Mouse (Mus musculus) adrenal gland, adult 2 months (tissue): ENCODE data around the gene Wnt5b. TPM values are rescaled to one million over a fixed set of nuclear protein-coding genes. Genes with fewer than 3 reads are reported as not detected.

Experiments
- DNase-seq: peaks from one replicate; pipeline ENCODE4 v3.0.0; 2021
- long read RNA-seq: library from polyadenylated mRNA; stranded (forward); transcript quantifications from one replicate; pipeline ENCODE4 v2.0.0, GENCODE M21; 2021
- polyA plus RNA-seq: library from polyadenylated mRNA; depleted of rRNA; stranded (reverse); fragments of >200 nt; gene quantifications from 2 replicates; pipeline ENCODE4 v1.2.3, GENCODE M21; 2012; rRNA removed
- total RNA-seq, 2 experiments: library from RNA; stranded (reverse); gene quantifications; 2 replicates each; pipeline ENCODE4 v1.2.3; 2021

The Wnt5b gene
- 1 to 10 TPM; 1.9 to 2.8 TPM for total RNA-seq
- polyA plus RNA-seq, result 3.3 and 4.1 TPM in 2 replicates
- long read RNA-seq, partial matches to known transcripts, result 0 of 5 reads
- long read RNA-seq, other reads (novel, unspliced or antisense), result 3 of 5 reads

GRCm38 (mm10) chr6:119543803-119544517 is at the start of gene Wnt5b:
Gene Wnt5b, minus strand, starts transcription at chr6:119544347.
- peak; percentile 64 for DNase-seq

DNA sequence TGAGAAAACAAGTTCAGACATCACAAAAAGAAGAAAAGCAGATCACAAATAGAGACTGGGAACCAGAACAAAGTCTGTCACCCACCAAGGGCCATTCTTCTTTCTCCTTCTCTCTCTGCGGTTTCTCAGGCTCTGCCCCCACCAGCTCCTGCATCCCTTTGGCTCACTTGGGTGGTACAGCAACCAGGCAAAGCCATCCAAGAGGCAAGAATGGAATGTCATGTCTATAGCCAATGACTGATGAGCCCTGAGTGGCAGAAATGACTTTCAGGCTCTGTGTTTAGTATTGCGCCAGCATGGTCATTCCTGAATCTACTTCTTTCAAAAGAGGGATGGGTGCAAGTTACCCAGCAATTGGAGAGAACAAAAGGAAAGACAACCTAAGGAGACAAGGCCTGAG is 46.7 kb upstream of the Wnt5b start:
- no peak for DNase-seq

- no peak for DNase-seq
Measured at GRCm38 (mm10) chr6:119587897-119588296, 43.8 kb upstream of the Wnt5b start.

GRCm38 (mm10) chr6:119587454-119587853 is 43.3 kb upstream of the Wnt5b start:
- no peak for DNase-seq

- DNase-seq, result peak; percentile 29
Measured at GRCm38 (mm10) chr6:119585652-119586375, 41.7 kb upstream of the Wnt5b start.

DNA sequence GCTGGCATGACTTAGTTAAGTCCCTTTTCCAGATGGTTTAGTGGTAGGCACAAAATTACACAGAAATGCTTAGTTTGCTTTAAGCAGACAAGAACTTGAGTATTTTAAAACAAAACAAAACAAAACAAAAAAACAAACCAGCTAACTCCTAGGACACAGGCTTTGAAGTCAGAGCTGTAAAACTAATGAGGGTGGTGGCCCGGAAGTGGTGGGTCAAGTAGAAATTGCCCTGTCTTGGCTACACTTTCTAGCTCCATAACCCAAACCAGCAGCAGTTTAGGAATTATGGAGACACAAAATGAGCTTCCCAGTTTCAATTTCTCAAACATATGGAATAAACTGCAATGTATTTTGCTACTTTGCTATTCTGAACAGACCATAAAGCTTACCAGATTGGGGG is 39.9 kb upstream of the Wnt5b start:
- DNase-seq, result no peak

- DNase-seq, result no peak
Measured at GRCm38 (mm10) chr6:119583165-119583564, 39.0 kb upstream of the Wnt5b start.

DNA sequence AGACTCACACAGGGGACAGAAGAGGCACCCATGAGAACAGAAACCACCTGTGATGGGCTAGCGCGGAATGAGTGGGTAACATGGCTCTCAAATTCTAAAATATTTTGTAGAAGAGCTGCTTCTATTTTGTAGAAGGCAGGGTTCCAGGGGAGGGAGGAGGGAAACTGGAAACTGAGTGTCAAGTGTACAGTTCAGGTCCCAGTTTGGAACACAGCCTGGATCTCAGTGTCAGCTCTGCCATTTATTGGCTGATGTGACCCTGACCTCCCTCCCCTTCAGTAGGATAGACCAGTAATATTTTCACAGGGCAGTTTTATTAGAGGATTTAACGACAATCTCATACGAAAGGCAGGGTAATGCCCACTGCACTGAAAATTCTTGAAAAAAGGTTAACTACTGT is 32.6 kb upstream of the Wnt5b start:
- no peak for DNase-seq

DNA sequence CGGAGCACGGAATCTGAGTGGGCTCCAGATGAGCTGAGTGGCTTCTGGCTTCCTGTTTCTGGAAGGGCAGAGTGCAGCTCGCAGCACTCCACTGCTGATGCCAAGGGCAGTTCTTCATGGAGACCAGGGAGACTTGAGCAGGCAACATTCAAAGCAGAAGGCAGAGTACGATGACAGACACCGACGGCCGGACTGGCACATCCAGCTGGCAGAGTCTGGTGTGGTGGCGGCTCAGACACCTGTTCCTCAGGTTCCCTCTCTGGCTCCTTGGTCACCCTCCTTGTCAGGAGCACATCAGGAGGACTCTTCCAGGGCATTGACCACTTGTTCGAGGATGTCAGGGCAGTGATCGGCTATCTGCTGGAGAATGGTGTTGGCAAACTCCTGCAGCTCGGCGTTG is 31.2 kb upstream of the Wnt5b start:
- no peak for DNase-seq

DNA sequence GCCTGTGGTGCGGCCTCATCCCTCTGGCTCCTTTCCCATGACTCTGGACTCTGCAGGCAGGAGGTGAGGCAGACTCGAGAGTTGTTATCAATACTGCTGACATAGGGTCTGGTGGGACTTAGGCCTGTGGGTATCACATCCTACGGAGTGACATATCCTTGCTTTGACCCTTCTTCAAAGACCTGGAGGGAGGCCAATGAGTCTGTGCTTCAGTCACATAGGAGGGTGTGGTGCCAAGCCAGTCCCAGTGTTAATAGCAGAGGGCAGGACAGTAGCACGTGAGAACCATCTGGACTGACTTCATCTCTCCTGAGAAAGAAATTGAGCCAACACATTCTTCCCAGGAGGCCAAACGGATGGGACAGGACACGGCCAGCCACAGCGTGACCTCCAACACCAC is 28.1 kb upstream of the Wnt5b start:
- no peak for DNase-seq

DNA sequence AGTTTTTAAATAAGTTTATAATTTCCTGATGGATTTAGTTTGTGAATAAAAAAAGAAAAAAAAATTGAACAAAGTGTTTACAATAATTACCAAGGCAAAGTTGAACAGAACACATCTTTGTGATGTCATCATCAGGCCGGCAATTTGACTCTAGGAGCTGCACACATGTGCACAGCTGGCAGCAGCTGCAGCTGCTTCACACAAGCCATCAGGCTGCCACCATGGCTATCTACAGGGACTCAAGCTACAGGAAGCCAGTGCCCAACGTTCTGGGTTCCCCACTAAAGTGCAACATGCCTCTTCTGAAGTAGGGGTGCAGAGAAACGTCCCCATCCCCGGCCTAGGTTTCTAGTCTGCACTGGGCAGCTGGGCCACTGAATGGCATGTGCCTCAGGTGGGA is 26.6 kb upstream of the Wnt5b start:
- DNase-seq, result no peak

GRCm38 (mm10) chr6:119568339-119568738 is 24.2 kb upstream of the Wnt5b start:
- no peak for DNase-seq

GRCm38 (mm10) chr6:119565451-119566379 is 21.6 kb upstream of the Wnt5b start:
- no peak for DNase-seq

DNA sequence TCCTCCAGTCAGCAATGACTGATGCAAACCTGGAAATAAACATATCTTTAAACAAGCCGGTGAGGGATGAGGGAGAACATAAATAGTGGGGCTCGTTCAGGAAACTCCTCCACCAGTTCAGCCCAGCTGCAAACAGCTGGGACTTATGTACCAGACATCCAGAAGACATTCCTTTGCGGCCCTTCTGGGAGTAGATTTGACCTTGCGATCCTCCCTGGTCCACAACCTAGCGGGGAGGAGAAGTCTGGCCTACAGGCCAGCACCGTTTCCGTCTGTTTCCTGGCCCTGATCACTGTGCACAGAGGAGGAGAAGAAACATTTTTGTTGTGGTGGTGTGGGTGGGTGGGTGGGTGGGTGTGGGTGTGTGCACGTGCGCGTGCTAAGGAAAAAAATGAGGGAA is 18.4 kb upstream of the Wnt5b start:
- no peak for DNase-seq

- DNase-seq, result no peak
Measured at GRCm38 (mm10) chr6:119558855-119559254, 14.7 kb upstream of the Wnt5b start.

DNA sequence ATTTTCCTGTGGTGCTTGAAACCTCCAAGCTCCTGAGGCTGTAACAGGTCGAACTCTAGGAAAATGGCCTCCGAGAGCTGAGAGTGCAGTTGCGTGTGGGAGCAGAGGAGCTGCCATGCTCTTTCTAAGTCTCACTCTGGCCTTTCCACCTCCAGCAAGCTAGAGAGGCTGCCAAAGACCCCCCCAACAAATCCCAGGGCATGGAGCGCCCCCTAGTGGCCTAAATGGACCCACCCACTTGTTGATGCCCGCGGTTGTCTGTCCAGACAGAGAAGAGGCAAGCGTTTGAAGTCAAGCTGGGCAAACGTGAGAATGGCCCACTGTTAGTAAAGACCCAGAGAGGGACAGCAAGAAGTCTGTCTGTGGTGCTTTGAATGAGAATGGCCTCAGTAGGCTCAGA is 10.3 kb upstream of the Wnt5b start:
- DNase-seq, result no peak

GRCm38 (mm10) chr6:119544518-119544864 is 344 bp upstream of the Wnt5b start:
- DNase-seq, result no peak

GRCm38 (mm10) chr6:119543456-119543802 is 718 bp downstream of the Wnt5b start:
- DNase-seq, result peak; percentile 5

- no peak for DNase-seq
Measured at GRCm38 (mm10) chr6:119535867-119536266, 8.3 kb downstream of the Wnt5b start.

DNA sequence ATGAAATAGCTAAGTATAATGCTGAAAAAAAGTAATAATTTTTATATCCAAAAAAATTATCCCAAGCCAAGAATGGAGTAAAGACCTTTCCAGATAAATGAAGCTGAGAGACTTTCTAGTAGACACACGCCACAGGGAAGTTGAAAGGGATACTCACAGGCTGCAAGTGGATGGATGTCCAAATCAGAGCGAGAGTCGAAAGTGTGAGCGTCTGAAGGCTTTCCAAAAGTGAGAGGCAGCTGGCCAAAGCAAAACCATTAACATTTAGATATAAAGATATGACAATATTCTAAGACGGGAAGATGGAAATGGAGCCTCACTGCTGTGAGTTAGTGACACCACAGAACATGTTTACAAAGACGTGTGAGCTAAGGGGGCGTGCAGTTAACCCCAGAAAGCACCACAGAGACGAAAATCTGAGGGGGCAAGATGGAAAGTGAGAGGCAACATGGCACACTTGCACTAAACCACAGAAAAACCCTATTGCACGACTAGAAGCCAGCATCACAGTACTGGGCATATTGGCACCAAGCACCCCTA is 10.9 kb downstream of the Wnt5b start:
- DNase-seq, result no peak

GRCm38 (mm10) chr6:119529659-119530058 is 14.5 kb downstream of the Wnt5b start:
- no peak for DNase-seq

GRCm38 (mm10) chr6:119526498-119526897 is 17.6 kb downstream of the Wnt5b start:
- no peak for DNase-seq
